Comparison of ENCODE assay signal across 13 mouse cellular contexts in genomic region chr2:136816717-136817400, GRCm38 (mm10).
A peak's percentile ranks its signal among the peaks of the same experiment; 100 is the strongest.
DNase-seq lines count a peak whose midpoint lies in the region; ATAC-seq lines count a peak whose summit lies in the region.
"Had no signal": no experiment of that assay in that cellular context is flagged by ENCODE, and none has a peak within 500 bp of the region (broad histone marks: within the 10 kb centered on the region; RNA-seq: fewer than 3 reads in every experiment).

No protein-coding gene starts in this region.

- peak; percentile 65; the same call in 1 of the 2 replicates for ATAC-seq in frontal cortex, adult (ENCODE audit: low TSS enrichment)

- intact Hi-C loops in left cerebral cortex, postnatal 4 days (cut with DNase I), result no loop called here

- no peak for DNase-seq in frontal cortex, postnatal 14 days (ENCODE audit: low spot score in 2 of 2)
- peak; percentile 24 for DNase-seq in left cerebral cortex, postnatal 4 days
- no peak for DNase-seq in left cerebral cortex, adult 8-10 months (ENCODE audit: low spot score in 2 of 2)
- DNase-seq in cerebellum, adult 8-10 months, result peak; percentile 65
- DNase-seq in layer of hippocampus, adult 9-11 months, result peak; percentile 72
- DNase-seq in lung, postnatal 36 days, result no peak
- no peak for DNase-seq in adrenal gland, postnatal 14 days
- DNase-seq: gastrocnemius, postnatal 25 days; kidney, adult 11 months; lung, postnatal 10 days; right cerebral cortex, postnatal 14 days; thymus, postnatal 4 days had no signal

Comparison
In these comparisons a context has a peak if more than half of its experiments do, and no peak if none do; other contexts are left out.
1. DNase-seq: peak in left cerebral cortex, postnatal 4 days (single experiment), cerebellum, adult 8-10 months (single experiment) and layer of hippocampus, adult 9-11 months (single experiment); none in frontal cortex, postnatal 14 days (0 of 2), left cerebral cortex, adult 8-10 months (0 of 2), lung, postnatal 36 days (single experiment) and adrenal gland, postnatal 14 days (single experiment).